Mouse (Mus musculus): Measurements from ENCODE around the gene Dennd5b. TPM values are rescaled to one million over a fixed set of nuclear protein-coding genes. Genes with fewer than 3 reads are reported as not detected.
A peak's percentile ranks its signal among the peaks of the same experiment; 100 is the strongest.

The Dennd5b gene
- polyA plus RNA-seq (2016; fragmentation: Nextera tagmentation; extraction: Ambion mirVana) = 10.3 and 10.9 TPM in 2 replicates

- no peaks in the 10 kb centered on the region for H3K4me1 ChIP-seq (replicated peaks)
- H3K4me3 ChIP-seq = peak within 1 kb of the TSS; percentile 90
- H3K27ac ChIP-seq (ENCODE audit: poor library complexity, severe bottlenecking) = peak within 1 kb of the TSS; percentile 97
- no peaks in the 10 kb centered on the region for H3K9me3 ChIP-seq (replicated peaks)
- no peaks in the 10 kb centered on the region for H3K36me3 ChIP-seq
- H3K9ac ChIP-seq = peak within 1 kb of the TSS; percentile 93
- H3K4me2 ChIP-seq = peak within 1 kb of the TSS; percentile 77
- peak; percentile 91 for ATAC-seq (ENCODE audit: insufficient number of reproducible peaks, low FRiP score)
- H3K27me3 ChIP-seq (replicated peaks) = no peaks in the 10 kb centered on the region
- WGBS = under 1% methylated on average over 110 of the region's 124 CpGs
Measured at GRCm38 (mm10) chr6:149101076-149101942, at the start of gene Dennd5b. TSS of gene Dennd5b (minus strand) at chr6:149101680.

GRCm38 (mm10) chr6:149148436-149149229, 47.2 kb upstream of the Dennd5b start:
- no peak overlapping the region for H3K9ac ChIP-seq
- H3K4me2 ChIP-seq = no peak overlapping the region
- H3K4me1 ChIP-seq (replicated peaks) = no peaks in the 10 kb centered on the region; the same call in 1 of the 2 replicates
- H3K27ac ChIP-seq (ENCODE audit: poor library complexity, severe bottlenecking) = no peak overlapping the region
- H3K9me3 ChIP-seq (replicated peaks) = 0 out of 2 replicates have a peak, but pooled peaks cover 3% of the 10 kb centered on the region
- ATAC-seq (ENCODE audit: insufficient number of reproducible peaks, low FRiP score) = no peak
- no peaks in the 10 kb centered on the region for H3K27me3 ChIP-seq (replicated peaks)
- 80% methylated on average over 7 of the region's 7 CpGs for WGBS
- H3K4me3 ChIP-seq = no peak overlapping the region
- H3K36me3 ChIP-seq = peaks cover 33% of the 10 kb centered on the region

- Histone ChIP-seq H3K27ac (ENCODE audit: poor library complexity, severe bottlenecking) (no peak overlapping the region), H3K9ac (no peak overlapping the region), H3K27me3 (replicated peaks) (no peaks in the 10 kb centered on the region), H3K4me1 (replicated peaks) (peaks cover 12% of the 10 kb centered on the region; the same call in 1 of the 2 replicates), H3K36me3 (peaks cover 24% of the 10 kb centered on the region), H3K4me2 (no peak overlapping the region), H3K4me3 (no peak overlapping the region), H3K9me3 (replicated peaks) (0 out of 2 replicates have a peak, but pooled peaks cover 3% of the 10 kb centered on the region)
- WGBS = 95% methylated on average over 1 of the region's 1 CpGs
- no peak for ATAC-seq (ENCODE audit: insufficient number of reproducible peaks, low FRiP score)
Measured at GRCm38 (mm10) chr6:149145143-149145542, 43.7 kb upstream of the Dennd5b start.

GRCm38 (mm10) chr6:149141393-149142173, 40.1 kb upstream of the Dennd5b start:
- 0 out of 2 replicates have a peak, but pooled peaks cover 3% of the 10 kb centered on the region for H3K9me3 ChIP-seq (replicated peaks)
- ATAC-seq (ENCODE audit: insufficient number of reproducible peaks, low FRiP score) = peak; percentile 98
- H3K27me3 ChIP-seq (replicated peaks) = no peaks in the 10 kb centered on the region
- peak overlapping the region; percentile 72 for H3K4me3 ChIP-seq
- H3K36me3 ChIP-seq = peaks cover 21% of the 10 kb centered on the region
- peak overlapping the region; percentile 71 for H3K9ac ChIP-seq
- H3K4me2 ChIP-seq = peak overlapping the region; percentile 87
- H3K4me1 ChIP-seq (replicated peaks) = peaks cover 12% of the 10 kb centered on the region; the same call in 1 of the 2 replicates
- 5% methylated on average over 36 of the region's 36 CpGs for WGBS
- peak overlapping the region; percentile 57 for H3K27ac ChIP-seq (ENCODE audit: poor library complexity, severe bottlenecking)

GRCm38 (mm10) chr6:149139471-149139870, 38.0 kb upstream of the Dennd5b start, which contains the start of gene Etfbkmt:
TSS of gene Etfbkmt (plus strand) at chr6:149139849.
- H3K9me3 ChIP-seq (replicated peaks) = no peaks in the 10 kb centered on the region
- H3K4me3 ChIP-seq = no peak within 1 kb of the TSS
- WGBS = 78% methylated on average over 1 of the region's 1 CpGs
- peaks cover 11% of the 10 kb centered on the region for H3K36me3 ChIP-seq
- no peak within 1 kb of the TSS for H3K27ac ChIP-seq (ENCODE audit: poor library complexity, severe bottlenecking)
- no peak within 1 kb of the TSS for H3K4me2 ChIP-seq
- no peaks in the 10 kb centered on the region for H3K27me3 ChIP-seq (replicated peaks)
- H3K4me1 ChIP-seq (replicated peaks) = peaks cover 26% of the 10 kb centered on the region
- ATAC-seq (ENCODE audit: insufficient number of reproducible peaks, low FRiP score) = no peak
- no peak within 1 kb of the TSS for H3K9ac ChIP-seq

- WGBS = 81% methylated on average over 3 of the region's 3 CpGs
- ATAC-seq (ENCODE audit: insufficient number of reproducible peaks, low FRiP score) = no peak
- H3K36me3 ChIP-seq = peaks cover 6% of the 10 kb centered on the region
Measured at GRCm38 (mm10) chr6:149139011-149139410, 37.5 kb upstream of the Dennd5b start.

GRCm38 (mm10) chr6:149137936-149138335, 36.5 kb upstream of the Dennd5b start:
- Histone ChIP-seq H3K27me3 (replicated peaks) (no peaks in the 10 kb centered on the region), H3K36me3 (peaks cover 2% of the 10 kb centered on the region; the same call in 1 of the 2 replicates), H3K4me3 (no peak overlapping the region), H3K9me3 (replicated peaks) (no peaks in the 10 kb centered on the region), H3K27ac (ENCODE audit: poor library complexity, severe bottlenecking) (no peak overlapping the region), H3K4me2 (no peak overlapping the region), H3K4me1 (replicated peaks) (peaks cover 29% of the 10 kb centered on the region), H3K9ac (no peak overlapping the region)
- no peak for ATAC-seq (ENCODE audit: insufficient number of reproducible peaks, low FRiP score)
- 60% methylated on average over 2 of the region's 2 CpGs for WGBS

More at GRCm38 (mm10) chr6:149139011-149139410, 37.5 kb upstream of the Dennd5b start:
- no peaks in the 10 kb centered on the region for H3K27me3 ChIP-seq (replicated peaks)
- no peak overlapping the region for H3K4me3 ChIP-seq
- H3K27ac ChIP-seq (ENCODE audit: poor library complexity, severe bottlenecking) = no peak overlapping the region
- H3K9me3 ChIP-seq (replicated peaks) = no peaks in the 10 kb centered on the region
- H3K9ac ChIP-seq = no peak overlapping the region
- H3K4me1 ChIP-seq (replicated peaks) = peaks cover 30% of the 10 kb centered on the region
- H3K4me2 ChIP-seq = no peak overlapping the region

GRCm38 (mm10) chr6:149135631-149136030, 34.2 kb upstream of the Dennd5b start:
- Histone ChIP-seq H3K4me1 (replicated peaks) (peaks cover 19% of the 10 kb centered on the region), H3K27me3 (replicated peaks) (no peaks in the 10 kb centered on the region), H3K27ac (ENCODE audit: poor library complexity, severe bottlenecking) (peak overlapping the region; percentile 60; the same call in 1 of the 2 replicates), H3K4me3 (no peak overlapping the region), H3K9me3 (replicated peaks) (no peaks in the 10 kb centered on the region), H3K4me2 (no peak overlapping the region), H3K36me3 (no peaks in the 10 kb centered on the region), H3K9ac (no peak overlapping the region)
- ATAC-seq (ENCODE audit: insufficient number of reproducible peaks, low FRiP score) = peak; percentile 49; the same call in 1 of the 2 replicates
- WGBS = 37% methylated on average over 6 of the region's 6 CpGs

GRCm38 (mm10) chr6:149134391-149135150, 33.1 kb upstream of the Dennd5b start:
- H3K4me2 ChIP-seq = 0 out of 2 replicates have a peak overlapping the region, but pooled peaks have one; percentile 25
- 11% methylated on average over 5 of the region's 5 CpGs for WGBS
- no peaks in the 10 kb centered on the region for H3K9me3 ChIP-seq (replicated peaks)
- no peak overlapping the region for H3K4me3 ChIP-seq
- H3K9ac ChIP-seq = no peak overlapping the region
- H3K4me1 ChIP-seq (replicated peaks) = peaks cover 19% of the 10 kb centered on the region
- no peaks in the 10 kb centered on the region for H3K36me3 ChIP-seq
- H3K27me3 ChIP-seq (replicated peaks) = no peaks in the 10 kb centered on the region
- peak; percentile 60 for ATAC-seq (ENCODE audit: insufficient number of reproducible peaks, low FRiP score)
- H3K27ac ChIP-seq (ENCODE audit: poor library complexity, severe bottlenecking) = peak overlapping the region; percentile 60

Measured in heart, embryonic 12.5 days (tissue).